Mouse (Mus musculus) layer of hippocampus, postnatal 10 days (tissue): ENCODE data around the gene Gdf1. TPM values are rescaled to one million over a fixed set of nuclear protein-coding genes. Genes with fewer than 3 reads are reported as not detected.

Experiments
- DNase-seq, 2 experiments: peaks; one replicate each; pipeline ENCODE4 v3.0.0; 2021; ENCODE audit warnings: low spot score in 2 of 2
- long read RNA-seq: library from polyadenylated mRNA; stranded (forward); transcript quantifications from one replicate; pipeline ENCODE4 v2.0.0, GENCODE M21; 2023
- total RNA-seq, 2 experiments: library from RNA; stranded (reverse); gene quantifications; 2 replicates each; pipeline ENCODE4 v1.2.3; 2021

The Gdf1 gene
- total RNA-seq, result 10 to 100 TPM; 13.2 to 23.5 TPM
- long read RNA-seq, transcript Gdf1-201 (2 exons, 1,349 nt), result major isoform, 13 of 13 reads
- long read RNA-seq, partial matches to known transcripts, result 0 of 13 reads
- long read RNA-seq, other reads (novel, unspliced or antisense), result 0 of 13 reads

GRCm38 (mm10) chr8:70329124-70329834 is at the start of gene Gdf1:
Gene Gdf1, plus strand, starts transcription at chr8:70329817.
- DNase-seq, result no peak

- no peak for DNase-seq
Measured at GRCm38 (mm10) chr8:70281001-70281400, 48.6 kb upstream of the Gdf1 start.

DNA sequence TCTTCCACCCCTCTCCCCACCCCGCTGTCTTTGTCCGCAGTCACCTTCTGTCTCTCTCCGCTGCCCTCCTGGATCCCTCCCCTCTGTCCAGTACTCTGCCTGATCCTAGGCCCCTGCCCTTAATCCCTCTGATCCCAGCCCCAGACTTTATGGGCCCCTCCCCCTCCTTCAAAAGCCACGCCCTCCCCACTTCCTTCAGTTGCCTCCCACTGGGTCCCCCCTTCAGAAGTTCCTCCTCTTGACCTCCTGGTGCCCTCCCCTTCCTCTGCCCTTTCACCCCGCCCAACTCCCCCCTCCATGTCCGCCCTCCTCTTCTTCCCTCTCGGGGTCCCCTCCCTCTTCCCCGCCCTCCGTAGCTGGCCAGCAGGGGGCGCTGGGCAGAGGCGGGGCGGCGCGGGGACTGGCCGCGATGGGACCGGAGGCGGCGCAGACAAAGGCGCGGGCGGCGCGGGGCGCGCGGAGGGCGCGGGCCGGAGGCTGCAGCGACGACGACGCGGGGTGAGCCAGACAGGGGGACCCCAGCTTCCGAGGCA is 46.9 kb upstream of the Gdf1 start, which contains the start of gene Homer3:
Gene Homer3 (plus strand): TSS at position 225 of the 533 bp plus-strand sequence.
- DNase-seq, result peak; percentile 87 to 92

DNA sequence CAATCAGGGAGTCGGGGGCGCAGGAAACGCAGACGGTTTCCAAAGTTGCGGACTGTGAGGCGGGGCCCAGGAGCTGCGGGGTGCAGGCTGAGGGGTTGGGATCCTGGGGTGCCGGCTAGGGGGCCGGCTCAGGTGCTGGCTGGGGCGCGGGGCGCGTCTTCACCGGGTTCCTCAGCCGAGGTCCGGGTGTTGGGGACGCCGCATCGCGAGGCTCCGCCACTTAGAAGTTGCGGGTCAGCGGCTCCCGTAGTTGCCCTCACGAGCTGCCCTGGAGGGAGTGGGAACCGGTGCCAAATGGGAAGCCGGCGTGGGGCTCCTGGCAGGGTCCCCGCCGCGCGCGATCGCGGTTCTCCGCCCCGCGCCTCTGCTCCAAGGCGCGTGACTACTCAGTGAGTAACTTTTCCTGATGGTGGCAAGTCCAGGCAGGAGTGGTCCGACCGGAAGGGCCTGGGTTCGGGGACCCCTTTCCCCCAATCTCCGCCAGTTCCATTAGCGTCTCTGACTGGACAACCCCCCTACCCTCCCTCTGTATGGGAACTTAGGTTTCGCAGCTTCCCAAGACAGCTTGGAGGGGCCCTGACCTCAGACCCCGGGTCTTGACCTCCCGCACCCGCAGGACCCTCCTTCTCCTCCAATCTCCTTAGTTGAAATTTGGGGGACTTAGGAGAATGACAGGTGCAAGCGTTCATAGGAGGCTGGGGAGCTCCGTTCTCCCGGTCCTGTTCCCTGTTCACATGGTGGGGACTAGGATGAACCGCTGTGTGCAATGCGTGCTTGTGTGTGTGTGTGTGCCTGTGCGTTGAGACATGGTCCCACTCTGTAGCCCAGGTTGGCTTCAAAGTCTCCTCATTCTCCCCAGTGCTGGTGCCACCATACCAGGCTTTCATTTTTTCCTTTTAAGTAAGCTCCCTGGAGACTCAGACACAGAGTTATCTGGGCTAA is 46.2 kb upstream of the Gdf1 start:
- peak in 1 of 2 experiments; percentile 33 for DNase-seq

- DNase-seq, result no peak
Measured at GRCm38 (mm10) chr8:70284421-70284820, 45.2 kb upstream of the Gdf1 start.

GRCm38 (mm10) chr8:70285304-70285703 is 44.3 kb upstream of the Gdf1 start:
- no peak for DNase-seq

DNA sequence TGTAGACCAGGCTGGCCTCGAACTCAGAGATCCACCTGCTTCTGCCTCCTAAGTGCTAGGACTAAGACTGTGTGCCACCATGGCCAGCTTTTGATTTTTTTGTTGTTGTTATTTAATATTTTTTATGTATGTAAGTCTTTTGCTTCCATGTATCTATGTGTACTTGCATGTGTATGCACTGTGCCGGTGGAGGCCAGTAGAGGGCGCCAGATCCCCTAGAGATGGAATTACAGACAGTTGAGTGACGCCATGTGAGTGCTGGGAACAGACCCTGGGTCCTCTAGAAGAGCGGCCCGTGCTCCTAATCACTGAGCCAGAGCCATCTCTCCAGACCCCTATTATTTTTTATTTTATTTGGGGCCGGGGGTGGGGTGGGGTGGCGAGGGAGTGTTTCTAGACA is 42.9 kb upstream of the Gdf1 start:
- no peak for DNase-seq

DNA sequence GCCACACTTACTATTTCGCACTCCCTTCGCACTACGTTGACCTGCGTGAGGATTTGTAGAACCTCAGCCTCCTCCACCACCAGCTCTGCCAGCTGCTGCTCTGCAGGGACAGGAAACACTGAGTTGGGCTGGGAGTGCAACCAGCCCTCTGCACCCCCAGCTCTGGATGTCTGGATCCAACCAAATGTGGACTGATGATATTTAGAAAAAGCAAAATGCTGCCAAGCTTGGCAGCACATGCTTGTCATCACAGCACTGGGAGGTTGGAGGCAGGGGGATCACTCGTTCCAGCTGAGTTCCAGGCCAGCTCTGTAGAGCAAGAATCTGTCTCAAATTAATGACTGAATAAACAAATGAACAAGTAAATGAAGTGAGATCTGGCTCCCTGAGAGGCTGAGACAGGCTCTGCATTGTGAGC is 35.6 kb upstream of the Gdf1 start:
- peak in 1 of 2 experiments; percentile 46 for DNase-seq

- no peak for DNase-seq
Measured at GRCm38 (mm10) chr8:70300881-70301280, 28.7 kb upstream of the Gdf1 start.

- peak; percentile 93 to 94 for DNase-seq
Measured at GRCm38 (mm10) chr8:70302358-70302890, 27.2 kb upstream of the Gdf1 start, which contains the start of the genes Ddx49 and Cope. Gene Ddx49, minus strand, starts transcription at chr8:70302489. Gene Cope, plus strand, starts transcription at chr8:70302518.

- DNase-seq, result no peak
Measured at GRCm38 (mm10) chr8:70302901-70303300, 26.7 kb upstream of the Gdf1 start.

- DNase-seq, result peak; percentile 69 to 70
Measured at GRCm38 (mm10) chr8:70309311-70309710, 20.3 kb upstream of the Gdf1 start.

DNA sequence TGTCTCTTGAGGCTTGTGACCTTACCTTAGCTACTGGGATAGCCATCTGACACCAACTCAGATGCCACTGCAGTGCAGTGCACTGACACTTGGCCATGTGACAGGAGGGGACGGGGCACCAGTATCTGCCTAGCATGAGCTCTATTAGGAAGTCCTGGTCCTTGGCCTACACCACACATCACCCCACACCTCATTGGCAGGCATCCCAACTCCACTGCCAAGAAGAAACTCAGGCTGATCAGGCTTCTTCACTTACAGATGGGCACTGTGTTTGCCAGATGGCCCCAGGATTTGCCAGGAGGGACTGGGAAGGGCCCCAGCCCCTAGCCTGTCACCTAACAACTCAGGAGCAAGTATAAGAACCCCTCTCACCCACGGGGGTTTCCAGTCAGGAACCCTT is 16.2 kb upstream of the Gdf1 start:
- DNase-seq, result no peak

GRCm38 (mm10) chr8:70315624-70316510 is 13.8 kb upstream of the Gdf1 start, which contains the start of gene Cers1:
Gene Cers1, plus strand, starts transcription at chr8:70315775.
- peak; percentile 76 to 86 for DNase-seq

DNA sequence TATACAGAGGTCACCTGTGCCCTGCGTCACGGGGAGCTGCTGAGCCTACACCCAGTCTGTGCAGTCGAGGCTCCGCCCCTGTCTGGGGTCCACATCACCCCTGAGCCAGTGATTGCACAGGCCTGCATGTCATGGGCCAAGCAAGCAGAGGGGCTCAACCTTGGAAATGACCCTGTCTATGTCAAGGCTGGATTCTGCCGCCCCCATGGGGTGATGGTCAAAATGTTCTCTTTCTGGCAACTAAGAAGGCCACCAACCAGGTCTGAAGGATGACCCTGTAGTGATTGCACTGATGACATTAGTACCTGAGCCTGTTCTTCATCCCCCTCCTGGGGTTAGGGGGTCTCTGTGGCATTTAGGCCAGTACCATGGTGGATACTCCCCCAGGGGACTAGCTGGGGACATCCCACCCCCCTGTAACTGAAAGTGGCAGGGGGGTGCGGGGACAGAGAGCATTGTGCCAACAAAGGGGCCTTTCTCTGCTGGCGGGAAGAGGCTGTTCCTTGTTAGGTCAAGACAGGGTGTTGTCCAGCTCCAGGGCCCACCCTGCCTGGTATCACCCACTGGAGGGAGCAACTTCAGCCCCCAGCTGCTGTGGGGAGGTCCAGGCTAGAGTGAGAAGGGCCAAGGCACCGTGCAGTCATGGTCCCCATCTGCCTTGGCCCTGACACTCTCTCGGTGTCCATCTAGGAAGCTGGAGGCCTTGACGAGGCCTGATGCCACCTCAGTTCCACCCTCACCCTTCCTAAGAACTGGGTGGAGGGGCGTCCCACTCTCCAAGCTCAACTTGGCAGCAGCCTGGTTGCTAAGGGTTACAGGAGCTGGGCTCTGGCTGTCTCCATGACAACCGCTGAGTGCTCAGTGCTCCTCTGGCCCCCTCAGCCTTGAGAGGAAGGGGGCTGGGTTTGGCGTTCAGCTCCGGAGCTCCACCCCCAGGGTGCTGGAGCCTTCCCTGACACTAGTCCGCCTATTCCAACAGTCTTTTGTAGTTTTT is 12.8 kb upstream of the Gdf1 start:
- peak; percentile 77 to 86 for DNase-seq

DNA sequence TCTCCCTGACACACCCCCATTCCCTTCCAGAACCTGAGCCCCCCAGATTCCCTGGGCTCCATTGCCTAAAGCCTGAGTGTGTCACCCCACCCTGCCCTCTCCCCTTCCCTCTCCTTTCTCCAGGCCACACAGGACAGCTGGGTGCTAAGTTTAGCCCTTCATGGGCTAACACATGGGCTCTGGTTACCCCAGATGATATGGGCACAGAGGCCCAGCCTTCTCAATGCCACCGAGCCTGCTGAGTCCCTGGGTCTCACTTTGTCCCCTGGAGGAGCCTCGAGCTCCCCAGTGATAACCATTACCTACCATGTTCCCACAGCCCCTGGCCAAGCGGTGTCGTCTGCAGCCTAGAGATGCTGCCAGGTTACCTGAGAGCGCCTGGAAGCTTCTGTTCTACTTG is 11.7 kb upstream of the Gdf1 start:
- DNase-seq, result no peak

GRCm38 (mm10) chr8:70323716-70324115 is 5.9 kb upstream of the Gdf1 start:
- no peak for DNase-seq

DNA sequence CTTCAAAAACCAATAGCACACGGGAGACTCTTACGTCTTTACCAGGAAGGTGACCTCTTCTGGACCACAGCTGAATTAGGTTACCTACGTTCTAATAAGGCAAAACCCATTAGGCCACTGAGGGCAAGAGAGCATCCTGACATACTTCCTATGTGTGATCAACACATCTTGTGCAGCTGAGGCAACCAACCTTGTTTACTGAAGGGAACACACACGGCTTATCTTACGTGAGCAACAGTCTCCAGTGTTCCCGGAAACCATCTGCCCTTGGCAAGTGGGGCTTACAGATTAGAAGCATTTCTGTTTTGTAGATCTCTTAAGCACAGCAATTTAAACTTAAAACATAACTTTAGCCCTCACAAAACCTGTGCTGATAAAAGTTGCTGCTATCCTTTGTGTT is 2.1 kb upstream of the Gdf1 start:
- DNase-seq, result no peak
